ENCODE assay signal across 19 mouse cellular contexts in genomic region chr7:92363386-92363785, GRCm38 (mm10).
A peak's percentile ranks its signal among the peaks of the same experiment; 100 is the strongest.
DNase-seq lines count a peak whose midpoint lies in the region; ATAC-seq lines count a peak whose summit lies in the region.
"Had no signal": no experiment of that assay in that cellular context is flagged by ENCODE, and none has a peak within 500 bp of the region (broad histone marks: within the 10 kb centered on the region; RNA-seq: fewer than 3 reads in every experiment).

No protein-coding gene starts in this region.

- no peaks in the 10 kb centered on the region for H3K4me1 ChIP-seq in limb, embryonic 11.5 days (ENCODE audit: control insufficient read depth, insufficient read depth, low read length)
- 0 out of 2 replicates have a peak, but pooled peaks cover 4% of the 10 kb centered on the region for H3K4me1 ChIP-seq in limb, embryonic 10.5 days
- peaks cover 8% of the 10 kb centered on the region for H3K4me1 ChIP-seq in embryonic facial prominence, embryonic 14.5 days (ENCODE audit: control insufficient read depth, insufficient read depth, low read length)
- peaks cover 21% of the 10 kb centered on the region for H3K4me1 ChIP-seq in limb, embryonic 12.5 days (replicated peaks)
- H3K4me1 ChIP-seq in hindbrain, embryonic 14.5 days (replicated peaks; ENCODE audit: control insufficient read depth, insufficient read depth, low read length), result no peaks in the 10 kb centered on the region

- no peaks in the 10 kb centered on the region for H3K9me3 ChIP-seq in limb, embryonic 11.5 days (ENCODE audit: control insufficient read depth, low read length)
- H3K9me3 ChIP-seq in limb, embryonic 10.5 days (replicated peaks), result no peaks in the 10 kb centered on the region
- no peaks in the 10 kb centered on the region for H3K9me3 ChIP-seq in embryonic facial prominence, embryonic 14.5 days (ENCODE audit: control insufficient read depth, low read length)
- H3K9me3 ChIP-seq in limb, embryonic 12.5 days, result no peaks in the 10 kb centered on the region
- H3K9me3 ChIP-seq in hindbrain, embryonic 14.5 days (ENCODE audit: control insufficient read depth, low read length), result no peaks in the 10 kb centered on the region
- H3K9me3 ChIP-seq: embryonic facial prominence, embryonic 13.5 days; forebrain, embryonic 13.5 days; forebrain, embryonic 15.5 days had no signal

- peak; percentile 20 for DNase-seq in limb, embryonic 11.5 days (ENCODE audit: low spot score)
- no peak for DNase-seq in limb, embryonic 10.5 days (ENCODE audit: low spot score)
- peak; percentile 14 for DNase-seq in embryonic facial prominence, embryonic 14.5 days (ENCODE audit: low spot score)
- DNase-seq in cerebellum, postnatal 25 days, result no peak
- no peak for DNase-seq in hindbrain, embryonic 14.5 days (ENCODE audit: low spot score)
- DNase-seq: adrenal gland, adult 2 months; adrenal gland, postnatal 10 days; adrenal gland, postnatal 25 days; cerebellum, adult 11 months; cerebellum, adult 18-20 months; cerebellum, adult 8-10 months; cerebellum, adult 9-11 months; cerebellum, postnatal 14 days; forebrain, postnatal 0 days had no signal

- no peak overlapping the region for H3K4me3 ChIP-seq in limb, embryonic 11.5 days (ENCODE audit: low read depth, low read length)
- no peak overlapping the region for H3K4me3 ChIP-seq in limb, embryonic 10.5 days
- H3K4me3 ChIP-seq in embryonic facial prominence, embryonic 14.5 days (ENCODE audit: low read depth, low read length), result no peak overlapping the region
- no peak overlapping the region for H3K4me3 ChIP-seq in limb, embryonic 12.5 days (replicated peaks)
- H3K4me3 ChIP-seq in hindbrain, embryonic 14.5 days (replicated peaks; ENCODE audit: low read length), result no peak overlapping the region
- H3K4me3 ChIP-seq: embryonic facial prominence, embryonic 13.5 days; forebrain, embryonic 13.5 days; forebrain, embryonic 15.5 days had no signal

- H3K27ac ChIP-seq in limb, embryonic 11.5 days (replicated peaks; ENCODE audit: low read depth, low read length), result no peak overlapping the region
- H3K27ac ChIP-seq in limb, embryonic 10.5 days, result no peak overlapping the region
- H3K27ac ChIP-seq in embryonic facial prominence, embryonic 14.5 days (replicated peaks; ENCODE audit: low read depth, low read length), result no peak overlapping the region
- 0 out of 2 replicates have a peak overlapping the region, but pooled peaks have one; percentile 29 for H3K27ac ChIP-seq in limb, embryonic 12.5 days
- H3K27ac ChIP-seq in hindbrain, embryonic 14.5 days, result no peak overlapping the region
- H3K27ac ChIP-seq: embryonic facial prominence, embryonic 13.5 days; forebrain, embryonic 13.5 days; forebrain, embryonic 15.5 days had no signal

- H3K36me3 ChIP-seq in limb, embryonic 11.5 days (ENCODE audit: control insufficient read depth, insufficient read depth, low read length), result no peaks in the 10 kb centered on the region
- no peaks in the 10 kb centered on the region for H3K36me3 ChIP-seq in limb, embryonic 10.5 days
- no peaks in the 10 kb centered on the region for H3K36me3 ChIP-seq in embryonic facial prominence, embryonic 14.5 days (ENCODE audit: control insufficient read depth, insufficient read depth, low read length)
- no peaks in the 10 kb centered on the region for H3K36me3 ChIP-seq in limb, embryonic 12.5 days
- H3K36me3 ChIP-seq in hindbrain, embryonic 14.5 days (replicated peaks; ENCODE audit: control insufficient read depth, insufficient read depth), result no peaks in the 10 kb centered on the region
- H3K36me3 ChIP-seq: embryonic facial prominence, embryonic 13.5 days; forebrain, embryonic 15.5 days had no signal

- 61% methylated on average over 3 of the region's 3 CpGs for WGBS in limb, embryonic 11.5 days
- 72% methylated on average over 3 of the region's 3 CpGs for WGBS in limb, embryonic 10.5 days
- WGBS in embryonic facial prominence, embryonic 14.5 days, result 30% methylated on average over 3 of the region's 3 CpGs
- 42% methylated on average over 3 of the region's 3 CpGs for WGBS in limb, embryonic 12.5 days
- WGBS in hindbrain, embryonic 14.5 days, result 86% methylated on average over 3 of the region's 3 CpGs

- H3K9ac ChIP-seq in limb, embryonic 11.5 days (ENCODE audit: low read length), result no peak overlapping the region
- no peak overlapping the region for H3K9ac ChIP-seq in embryonic facial prominence, embryonic 14.5 days (ENCODE audit: low read depth, low read length)
- H3K9ac ChIP-seq in limb, embryonic 12.5 days (replicated peaks), result no peak overlapping the region
- H3K9ac ChIP-seq in hindbrain, embryonic 14.5 days, result no peak overlapping the region
- H3K9ac ChIP-seq: embryonic facial prominence, embryonic 13.5 days; forebrain, embryonic 13.5 days; forebrain, embryonic 15.5 days; forebrain, postnatal 0 days had no signal

- no peaks in the 10 kb centered on the region for H3K27me3 ChIP-seq in limb, embryonic 11.5 days (ENCODE audit: control insufficient read depth, insufficient read depth, low read length)
- no peaks in the 10 kb centered on the region for H3K27me3 ChIP-seq in limb, embryonic 10.5 days (ENCODE audit: low read depth, poor library complexity, severe bottlenecking)
- no peaks in the 10 kb centered on the region for H3K27me3 ChIP-seq in embryonic facial prominence, embryonic 14.5 days (replicated peaks; ENCODE audit: control insufficient read depth, insufficient read depth, low read length)
- H3K27me3 ChIP-seq in limb, embryonic 12.5 days, result no peaks in the 10 kb centered on the region
- H3K27me3 ChIP-seq in hindbrain, embryonic 14.5 days (ENCODE audit: control insufficient read depth, insufficient read depth, low read length), result no peaks in the 10 kb centered on the region
- H3K27me3 ChIP-seq: embryonic facial prominence, embryonic 13.5 days; forebrain, embryonic 13.5 days; forebrain, embryonic 15.5 days had no signal

- 0 out of 2 replicates have a peak, but pooled peaks have one; percentile 4 for ATAC-seq in limb, embryonic 11.5 days (ENCODE audit: insufficient number of reproducible peaks, low FRiP score, low TSS enrichment, low read depth)
- ATAC-seq in embryonic facial prominence, embryonic 14.5 days (ENCODE audit: low read depth), result peak; percentile 71; the same call in 1 of the 2 replicates
- ATAC-seq in limb, embryonic 12.5 days (ENCODE audit: insufficient number of reproducible peaks, insufficient read depth, low FRiP score, low TSS enrichment, low read depth), result no peak
- no peak for ATAC-seq in hindbrain, embryonic 14.5 days (ENCODE audit: low FRiP score)
- no peak for ATAC-seq in monocyte, adult 5-6 weeks (replicated peaks; ENCODE audit: insufficient number of reproducible peaks, low FRiP score, low TSS enrichment, poor library complexity, severe bottlenecking)
- ATAC-seq: forebrain, embryonic 13.5 days; forebrain, embryonic 15.5 days; forebrain, postnatal 0 days had no signal

- no peak overlapping the region for H3K4me2 ChIP-seq in limb, embryonic 11.5 days (ENCODE audit: low read depth, severe bottlenecking)
- H3K4me2 ChIP-seq in embryonic facial prominence, embryonic 14.5 days (ENCODE audit: low read depth, low read length), result no peak overlapping the region
- no peak overlapping the region for H3K4me2 ChIP-seq in limb, embryonic 12.5 days
- no peak overlapping the region for H3K4me2 ChIP-seq in hindbrain, embryonic 14.5 days (replicated peaks)
- H3K4me2 ChIP-seq: embryonic facial prominence, embryonic 13.5 days; forebrain, embryonic 13.5 days; forebrain, embryonic 15.5 days had no signal

Comparison
In these comparisons a context has a peak if more than half of its experiments do, and no peak if none do; other contexts are left out.
1. ATAC-seq: peak in limb, embryonic 11.5 days (single experiment) and embryonic facial prominence, embryonic 14.5 days (single experiment); none in limb, embryonic 12.5 days (single experiment), hindbrain, embryonic 14.5 days (single experiment) and monocyte, adult 5-6 weeks (single experiment).
2. DNase-seq: peak in limb, embryonic 11.5 days (single experiment) and embryonic facial prominence, embryonic 14.5 days (single experiment); none in limb, embryonic 10.5 days (single experiment), cerebellum, postnatal 25 days (0 of 2) and hindbrain, embryonic 14.5 days (single experiment).